Mouse (Mus musculus) neural tube, embryonic 13.5 days (tissue): Measurements from ENCODE around the gene Itga3. TPM values are rescaled to one million over a fixed set of nuclear protein-coding genes. Genes with fewer than 3 reads are reported as not detected.

Source experiments
- ATAC-seq: fragments of 200-750 bp; cut with Nextera tagmentation; 2 replicates; pipeline ENCODE4 v1.8.0; 2017; ENCODE audit warnings: low read depth, mild to moderate bottlenecking, moderate TSS enrichment, moderate library complexity
- H3K27ac ChIP-seq: fragments of 300-500 bp; sonication (generic); replicated peaks from 2 replicates; pipeline ENCODE4 v1.5.1; 2015; ENCODE audit warnings: moderate library complexity, mild to moderate bottlenecking, inconsistent platforms
- H3K27me3 ChIP-seq: fragments of 300-500 bp; sonication (generic); 2 replicates; pipeline ENCODE4 v1.6.1; 2015; ENCODE audit warnings: mild to moderate bottlenecking, inconsistent platforms
- H3K36me3 ChIP-seq: fragments of 300-500 bp; sonication (generic); 2 replicates; pipeline ENCODE4 v1.6.1; 2015; ENCODE audit warnings: mild to moderate bottlenecking, inconsistent platforms
- H3K4me1 ChIP-seq: fragments of 300-500 bp; sonication (generic); replicated peaks from 2 replicates; pipeline ENCODE4 v1.6.1; 2015; ENCODE audit warnings: inconsistent platforms
- H3K4me2 ChIP-seq: fragments of 300-500 bp; sonication (generic); 2 replicates; pipeline ENCODE4 v1.6.1; 2015; ENCODE audit warnings: inconsistent platforms, mild to moderate bottlenecking, moderate library complexity
- H3K4me3 ChIP-seq: fragments of 300-500 bp; sonication (generic); 2 replicates; pipeline ENCODE4 v1.5.1; 2015; ENCODE audit warnings: mild to moderate bottlenecking, inconsistent platforms
- H3K9ac ChIP-seq: fragments of 300-500 bp; sonication (generic); 2 replicates; pipeline ENCODE4 v1.6.1; 2015; ENCODE audit warnings: moderate library complexity, mild to moderate bottlenecking, inconsistent platforms
- H3K9me3 ChIP-seq: fragments of 300-500 bp; sonication (generic); 2 replicates; pipeline ENCODE4 v1.6.1; 2016; ENCODE audit warnings: inconsistent platforms
- WGBS: fragments of 180-500 bp; shearing (Covaris S2); methylation state at CpG from one replicate; pipeline ENCODE4 v1.1.7; 2015; 5-methylcytosine and 5-hydroxymethylcytosine counted together
- polyA plus RNA-seq: library from polyadenylated mRNA; unstranded; fragments of >200 nt; fragmentation: Nextera tagmentation; extraction: Ambion mirVana; gene quantifications from 2 replicates; pipeline ENCODE4 v1.2.1, GENCODE M21; 2015

Itga3 gene
- polyA plus RNA-seq = 12.0 and 12.1 TPM in 2 replicates

DNA sequence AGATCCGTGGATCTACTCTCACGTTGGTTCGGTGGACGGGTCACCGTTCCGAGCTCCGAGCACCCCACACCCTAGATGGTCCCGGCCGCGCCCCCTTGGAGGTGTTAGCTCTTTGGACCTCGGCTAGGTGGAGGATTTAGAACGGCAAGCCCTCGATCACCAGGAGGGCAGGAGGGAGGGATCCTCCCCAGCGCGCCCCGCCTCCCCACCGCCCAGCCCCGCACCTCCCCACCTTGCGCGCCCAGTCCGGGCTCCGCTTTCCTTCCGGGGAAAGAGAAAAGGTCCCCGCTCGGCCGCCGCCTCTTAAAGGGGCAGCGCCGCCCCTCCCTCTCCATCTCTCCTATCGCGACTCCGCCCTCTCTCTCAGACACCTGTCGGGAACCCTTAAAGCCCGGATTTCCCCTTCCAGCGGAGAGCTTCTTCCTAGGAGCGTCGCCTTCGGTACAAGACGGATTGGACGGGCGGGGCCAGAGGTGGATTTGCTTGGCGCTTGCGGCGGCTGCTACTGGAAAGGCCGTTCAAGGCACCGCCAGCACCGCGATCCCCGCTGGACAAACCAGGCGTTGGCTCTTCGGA is at the start of gene Itga3:
Gene Itga3, minus strand, starts transcription at position 266 of the 576 bp plus-strand sequence.
- 1% methylated on average over 51 of the region's 51 CpGs for WGBS
- peaks cover 57% of the 10 kb centered on the region for H3K27me3 ChIP-seq

DNA sequence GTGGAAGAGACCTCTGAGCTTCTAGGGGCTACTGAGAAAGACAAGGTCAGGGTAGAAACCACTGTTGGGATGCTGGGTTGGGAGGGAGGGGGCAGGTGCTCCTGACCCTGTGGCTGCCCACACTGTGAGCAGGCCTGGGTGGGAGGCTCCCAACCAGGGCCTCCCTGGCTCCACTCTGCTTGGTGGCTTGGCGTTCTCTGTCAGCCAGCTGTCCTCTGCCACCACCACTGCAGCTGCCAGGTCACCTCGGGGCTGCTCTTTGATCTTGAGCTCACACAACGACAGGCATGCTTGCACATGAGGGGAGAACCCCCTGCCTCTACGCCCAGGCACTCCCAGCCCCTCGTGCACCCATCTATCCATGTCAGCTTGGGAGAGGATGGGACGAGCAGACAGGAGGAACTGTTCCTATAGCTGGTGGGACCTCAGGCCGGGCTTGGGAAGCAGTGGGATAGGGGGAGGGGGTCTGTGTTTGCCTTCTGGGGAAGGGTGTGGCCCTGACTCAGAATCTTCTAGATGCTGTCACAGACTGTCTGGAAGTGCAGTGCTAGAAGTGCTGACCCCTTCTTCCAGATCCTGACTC is 48.9 kb upstream of the Itga3 start:
- H3K9ac ChIP-seq = no peak overlapping the region
- no peaks in the 10 kb centered on the region for H3K9me3 ChIP-seq
- no peaks in the 10 kb centered on the region for H3K36me3 ChIP-seq
- H3K27ac ChIP-seq = no peak overlapping the region
- 28% methylated on average over 7 of the region's 7 CpGs for WGBS
- H3K4me3 ChIP-seq = no peak overlapping the region
- peaks cover 25% of the 10 kb centered on the region for H3K4me1 ChIP-seq
- ATAC-seq = no peak
- H3K4me2 ChIP-seq = no peak overlapping the region
- peaks cover 94% of the 10 kb centered on the region for H3K27me3 ChIP-seq

More for the DNA sequence above, at the start of gene Itga3:
- peak within 1 kb of the TSS; percentile 67 for H3K4me3 ChIP-seq
- H3K9me3 ChIP-seq = no peaks in the 10 kb centered on the region
- H3K27ac ChIP-seq = peak within 1 kb of the TSS; percentile 78
- peak within 1 kb of the TSS; percentile 87 for H3K4me2 ChIP-seq
- H3K4me1 ChIP-seq = peaks cover 43% of the 10 kb centered on the region
- H3K9ac ChIP-seq = peak within 1 kb of the TSS; percentile 81
- ATAC-seq = peak; percentile 81
- no peaks in the 10 kb centered on the region for H3K36me3 ChIP-seq

GRCm38 (mm10) chr11:95122100-95122489 is 45.5 kb upstream of the Itga3 start:
- no peaks in the 10 kb centered on the region for H3K9me3 ChIP-seq
- H3K36me3 ChIP-seq = no peaks in the 10 kb centered on the region
- peaks cover 38% of the 10 kb centered on the region for H3K4me1 ChIP-seq
- no peak overlapping the region for H3K9ac ChIP-seq
- H3K27me3 ChIP-seq = peaks cover 98% of the 10 kb centered on the region
- 28% methylated on average over 6 of the region's 6 CpGs for WGBS
- no peak overlapping the region; the same call in 1 of the 2 replicates for H3K4me3 ChIP-seq
- H3K27ac ChIP-seq = no peak overlapping the region
- ATAC-seq = no peak
- no peak overlapping the region for H3K4me2 ChIP-seq

- Histone ChIP-seq H3K4me1 (peaks cover 32% of the 10 kb centered on the region), H3K4me3 (peak overlapping the region; percentile 40), H3K4me2 (peak overlapping the region; percentile 73), H3K27ac (no peak overlapping the region), H3K27me3 (peaks cover 93% of the 10 kb centered on the region), H3K36me3 (no peaks in the 10 kb centered on the region), H3K9ac (peak overlapping the region; percentile 47), H3K9me3 (no peaks in the 10 kb centered on the region)
- no peak for ATAC-seq
- WGBS = under 1% methylated on average over 63 of the region's 63 CpGs
Observed at GRCm38 (mm10) chr11:95121161-95122099, 44.8 kb upstream of the Itga3 start.

GRCm38 (mm10) chr11:95120633-95121020 is 44.0 kb upstream of the Itga3 start:
- no peak for ATAC-seq
- peak overlapping the region; percentile 53 for H3K9ac ChIP-seq
- no peaks in the 10 kb centered on the region for H3K9me3 ChIP-seq
- under 1% methylated on average over 21 of the region's 21 CpGs for WGBS
- H3K4me1 ChIP-seq = peaks cover 28% of the 10 kb centered on the region
- peak overlapping the region; percentile 73 for H3K4me2 ChIP-seq
- peak overlapping the region; percentile 40 for H3K4me3 ChIP-seq
- peaks cover 85% of the 10 kb centered on the region for H3K27me3 ChIP-seq
- H3K27ac ChIP-seq = no peak overlapping the region
- H3K36me3 ChIP-seq = no peaks in the 10 kb centered on the region

DNA sequence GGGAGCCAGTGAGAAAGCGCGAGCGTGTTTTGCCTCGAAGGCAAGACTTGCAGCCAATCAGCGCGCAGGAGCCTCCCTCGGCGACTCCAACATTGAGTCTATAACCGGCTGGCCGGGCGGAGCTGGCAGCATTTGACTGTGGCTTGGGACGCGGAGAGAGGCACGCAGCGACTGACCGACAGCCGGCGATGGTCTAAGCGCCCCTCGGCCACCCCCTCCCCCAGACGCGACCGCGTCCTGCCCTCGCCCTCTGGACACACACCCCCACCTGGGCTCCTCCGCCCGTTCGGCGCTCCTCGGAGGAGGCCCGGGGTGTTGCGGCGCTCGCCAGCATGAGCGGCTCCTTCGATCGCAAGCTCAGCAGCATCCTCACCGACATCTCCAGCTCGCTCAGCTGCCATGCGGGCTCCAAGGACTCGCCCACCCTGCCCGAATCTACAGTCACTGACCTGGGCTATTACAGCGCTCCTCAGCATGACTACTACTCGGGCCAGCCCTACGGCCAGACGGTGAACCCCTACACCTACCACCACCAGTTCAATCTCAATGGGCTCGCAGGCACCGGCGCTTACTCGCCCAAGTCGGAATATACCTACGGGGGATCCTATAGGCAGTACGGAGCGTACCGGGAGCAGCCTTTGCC is 43.5 kb upstream of the Itga3 start, which contains the start of gene Dlx3:
Gene Dlx3, plus strand, starts transcription at position 130 of the 643 bp plus-strand sequence.
- no peak within 1 kb of the TSS for H3K27ac ChIP-seq
- no peaks in the 10 kb centered on the region for H3K36me3 ChIP-seq
- peaks cover 28% of the 10 kb centered on the region for H3K4me1 ChIP-seq
- H3K4me2 ChIP-seq = peak within 1 kb of the TSS; percentile 73
- H3K27me3 ChIP-seq = peaks cover 80% of the 10 kb centered on the region
- under 1% methylated on average over 55 of the region's 55 CpGs for WGBS
- H3K9me3 ChIP-seq = no peaks in the 10 kb centered on the region
- peak; percentile 48; the same call in 1 of the 2 replicates for ATAC-seq
- peak within 1 kb of the TSS; percentile 40 for H3K4me3 ChIP-seq
- H3K9ac ChIP-seq = peak within 1 kb of the TSS; percentile 53

- H3K9ac ChIP-seq = no peak overlapping the region
- peaks cover 64% of the 10 kb centered on the region for H3K27me3 ChIP-seq
- no peak for ATAC-seq
- H3K4me3 ChIP-seq = no peak overlapping the region
- no peaks in the 10 kb centered on the region for H3K9me3 ChIP-seq
- H3K4me1 ChIP-seq = peaks cover 28% of the 10 kb centered on the region
- 4% methylated on average over 8 of the region's 8 CpGs for WGBS
- H3K27ac ChIP-seq = no peak overlapping the region
- no peaks in the 10 kb centered on the region for H3K36me3 ChIP-seq
- no peak overlapping the region for H3K4me2 ChIP-seq
Observed at GRCm38 (mm10) chr11:95118505-95118904, 41.9 kb upstream of the Itga3 start.

DNA sequence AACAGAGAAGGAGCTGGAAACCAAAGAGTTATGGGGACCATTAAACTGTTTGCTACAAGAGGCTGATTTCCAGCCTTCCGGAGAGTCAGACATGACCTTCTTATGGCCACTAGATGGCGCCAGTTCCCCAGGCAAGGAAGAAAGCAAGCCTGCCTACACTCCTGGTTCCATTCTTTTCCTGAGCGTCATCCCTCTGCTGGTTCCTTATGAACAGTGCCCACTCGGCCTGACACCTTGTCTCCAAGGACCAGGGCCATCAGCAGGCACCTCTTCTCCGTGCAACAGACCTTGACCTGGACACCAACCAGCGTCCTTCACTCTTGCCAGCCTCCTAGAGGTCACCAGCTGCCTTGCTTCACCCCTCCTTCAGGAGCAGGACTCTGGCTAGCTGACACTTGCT is 40.4 kb upstream of the Itga3 start:
- Histone ChIP-seq H3K27me3 (peaks cover 49% of the 10 kb centered on the region), H3K27ac (no peak overlapping the region), H3K4me2 (no peak overlapping the region), H3K4me1 (peaks cover 28% of the 10 kb centered on the region), H3K4me3 (no peak overlapping the region), H3K9me3 (no peaks in the 10 kb centered on the region), H3K36me3 (no peaks in the 10 kb centered on the region), H3K9ac (no peak overlapping the region)
- ATAC-seq = peak; percentile 64; the same call in 1 of the 2 replicates
- WGBS = 1% methylated on average over 6 of the region's 6 CpGs

DNA sequence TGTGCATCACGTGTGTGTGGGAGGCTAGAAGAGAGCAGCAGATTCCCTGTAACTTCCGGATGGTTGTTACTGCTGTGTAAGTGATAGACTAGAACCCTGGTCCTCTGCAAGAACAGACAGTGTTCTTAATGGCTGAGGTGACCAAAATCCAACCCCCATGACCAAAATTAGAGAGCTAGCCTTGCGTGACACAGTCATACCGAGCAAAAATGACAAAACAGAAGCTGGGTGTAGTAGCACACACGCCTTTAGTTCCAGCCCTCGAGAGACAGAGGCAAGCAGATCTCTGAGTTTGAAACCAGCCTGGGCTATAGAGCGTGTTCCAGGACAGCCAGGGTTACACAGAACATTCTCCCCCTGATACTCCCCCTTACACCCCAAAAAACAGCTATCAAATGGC is 33.5 kb upstream of the Itga3 start:
- Histone ChIP-seq H3K4me1 (peaks cover 8% of the 10 kb centered on the region), H3K27me3 (peaks cover 9% of the 10 kb centered on the region; the same call in 1 of the 2 replicates), H3K4me2 (no peak overlapping the region), H3K9ac (no peak overlapping the region), H3K4me3 (no peak overlapping the region), H3K27ac (no peak overlapping the region), H3K36me3 (no peaks in the 10 kb centered on the region), H3K9me3 (no peaks in the 10 kb centered on the region)
- 85% methylated on average over 7 of the region's 7 CpGs for WGBS
- no peak for ATAC-seq

DNA sequence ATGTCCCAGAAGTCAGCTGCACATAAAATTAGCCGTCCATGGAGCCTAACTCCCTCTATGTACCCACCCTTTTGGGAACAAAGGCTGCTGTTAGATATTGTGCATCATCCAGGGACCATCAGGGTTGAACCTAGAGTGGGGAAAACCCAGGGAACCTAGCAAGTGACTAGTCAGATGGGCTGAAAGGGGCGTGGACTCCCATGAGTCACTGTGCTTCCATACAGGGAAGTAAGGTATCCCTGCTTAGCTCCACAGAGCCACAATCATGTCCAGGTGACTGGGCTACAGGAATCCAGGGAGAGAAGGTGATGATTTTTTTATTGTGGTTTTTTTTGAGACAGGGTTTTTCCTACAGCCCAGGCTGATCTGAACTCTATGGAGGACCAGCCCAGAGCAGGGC is 32.4 kb upstream of the Itga3 start:
- Histone ChIP-seq H3K27ac (no peak overlapping the region), H3K36me3 (no peaks in the 10 kb centered on the region), H3K4me2 (no peak overlapping the region), H3K27me3 (peaks cover 15% of the 10 kb centered on the region; the same call in 1 of the 2 replicates), H3K4me3 (no peak overlapping the region), H3K4me1 (peaks cover 9% of the 10 kb centered on the region), H3K9me3 (no peaks in the 10 kb centered on the region), H3K9ac (no peak overlapping the region)
- ATAC-seq = no peak
- 88% methylated on average over 2 of the region's 2 CpGs for WGBS

GRCm38 (mm10) chr11:95106440-95107236 is 30.0 kb upstream of the Itga3 start:
- no peak overlapping the region for H3K27ac ChIP-seq
- H3K4me2 ChIP-seq = peak overlapping the region; percentile 27; the same call in 1 of the 2 replicates
- H3K9me3 ChIP-seq = no peaks in the 10 kb centered on the region
- peaks cover 9% of the 10 kb centered on the region for H3K4me1 ChIP-seq
- no peak; the same call in 1 of the 2 replicates for ATAC-seq
- 33% methylated on average over 23 of the region's 23 CpGs for WGBS
- no peak overlapping the region for H3K4me3 ChIP-seq
- peaks cover 15% of the 10 kb centered on the region; the same call in 1 of the 2 replicates for H3K27me3 ChIP-seq
- H3K9ac ChIP-seq = no peak overlapping the region
- H3K36me3 ChIP-seq = no peaks in the 10 kb centered on the region
